Comparison of ENCODE assay signal across 8 mouse cellular contexts in genomic region chr3:96662731-96663316, GRCm38 (mm10). TPM values are rescaled to one million over a fixed set of nuclear protein-coding genes. Genes with fewer than 3 reads are reported as not detected.
DNase-seq lines count a peak whose midpoint lies in the region; ATAC-seq lines count a peak whose summit lies in the region.
"Had no signal": no experiment of that assay in that cellular context is flagged by ENCODE, and none has a peak within 500 bp of the region (broad histone marks: within the 10 kb centered on the region; RNA-seq: fewer than 3 reads in every experiment).

No protein-coding gene starts in this region.

- H3K9ac ChIP-seq in liver, embryonic 13.5 days, result no peak overlapping the region
- H3K9ac ChIP-seq in liver, embryonic 12.5 days, result no peak overlapping the region
- H3K9ac ChIP-seq in embryonic facial prominence, embryonic 15.5 days, result no peak overlapping the region
- H3K9ac ChIP-seq in stomach, embryonic 14.5 days (replicated peaks; ENCODE audit: low read depth, low read length), result no peak overlapping the region

- 65% methylated on average over 8 of the region's 8 CpGs for WGBS in liver, embryonic 13.5 days (ENCODE audit: insufficient replicate concordance)
- WGBS in liver, embryonic 12.5 days (ENCODE audit: insufficient replicate concordance), result 63% methylated on average over 8 of the region's 8 CpGs
- 32% methylated on average over 8 of the region's 8 CpGs for WGBS in embryonic facial prominence, embryonic 15.5 days
- WGBS in limb, embryonic 10.5 days, result 50% methylated on average over 8 of the region's 8 CpGs
- 43% methylated on average over 8 of the region's 8 CpGs for WGBS in stomach, embryonic 14.5 days

- H3K36me3 ChIP-seq in liver, embryonic 13.5 days, result no peaks in the 10 kb centered on the region
- no peaks in the 10 kb centered on the region for H3K36me3 ChIP-seq in liver, embryonic 12.5 days
- no peaks in the 10 kb centered on the region for H3K36me3 ChIP-seq in embryonic facial prominence, embryonic 15.5 days
- no peaks in the 10 kb centered on the region for H3K36me3 ChIP-seq in limb, embryonic 10.5 days
- H3K36me3 ChIP-seq in stomach, embryonic 14.5 days (ENCODE audit: control insufficient read depth, insufficient read depth, low read length), result no peaks in the 10 kb centered on the region

- H3K4me3 ChIP-seq in liver, embryonic 13.5 days (replicated peaks), result no peak overlapping the region
- H3K4me3 ChIP-seq in liver, embryonic 12.5 days, result no peak overlapping the region
- peak overlapping the region; percentile 24 for H3K4me3 ChIP-seq in embryonic facial prominence, embryonic 15.5 days (replicated peaks)
- H3K4me3 ChIP-seq in limb, embryonic 10.5 days, result peak overlapping the region; percentile 42
- H3K4me3 ChIP-seq in stomach, embryonic 14.5 days (ENCODE audit: low read depth, low read length), result 0 out of 2 replicates have a peak overlapping the region, but pooled peaks have one; percentile 9

- ATAC-seq in liver, embryonic 13.5 days (ENCODE audit: low read depth), result no peak
- ATAC-seq in liver, embryonic 12.5 days, result no peak
- no peak for ATAC-seq in embryonic facial prominence, embryonic 15.5 days (ENCODE audit: insufficient number of reproducible peaks, low FRiP score, low TSS enrichment, low read depth)
- no peak for ATAC-seq in stomach, embryonic 14.5 days (ENCODE audit: insufficient number of reproducible peaks, insufficient read depth, low FRiP score, low read depth)

- H3K9me3 ChIP-seq in liver, embryonic 13.5 days (replicated peaks), result no peaks in the 10 kb centered on the region
- no peaks in the 10 kb centered on the region for H3K9me3 ChIP-seq in liver, embryonic 12.5 days (replicated peaks)
- no peaks in the 10 kb centered on the region for H3K9me3 ChIP-seq in embryonic facial prominence, embryonic 15.5 days (replicated peaks)
- no peaks in the 10 kb centered on the region for H3K9me3 ChIP-seq in limb, embryonic 10.5 days (replicated peaks)
- no peaks in the 10 kb centered on the region for H3K9me3 ChIP-seq in stomach, embryonic 14.5 days (ENCODE audit: control insufficient read depth, low read depth, low read length)

- H3K4me1 ChIP-seq in liver, embryonic 13.5 days (replicated peaks), result peaks cover 12% of the 10 kb centered on the region
- peaks cover 10% of the 10 kb centered on the region for H3K4me1 ChIP-seq in liver, embryonic 12.5 days
- H3K4me1 ChIP-seq in embryonic facial prominence, embryonic 15.5 days, result peaks cover 21% of the 10 kb centered on the region
- peaks cover 14% of the 10 kb centered on the region for H3K4me1 ChIP-seq in limb, embryonic 10.5 days
- H3K4me1 ChIP-seq in stomach, embryonic 14.5 days (ENCODE audit: control insufficient read depth, insufficient read depth, low read length), result peaks cover 7% of the 10 kb centered on the region; the same call in 1 of the 2 replicates

- H3K27me3 ChIP-seq in liver, embryonic 13.5 days, result 0 out of 2 replicates have a peak, but pooled peaks cover 7% of the 10 kb centered on the region
- peaks cover 12% of the 10 kb centered on the region; the same call in 1 of the 2 replicates for H3K27me3 ChIP-seq in liver, embryonic 12.5 days (replicated peaks)
- no peaks in the 10 kb centered on the region for H3K27me3 ChIP-seq in embryonic facial prominence, embryonic 15.5 days
- 0 out of 2 replicates have a peak, but pooled peaks cover 3% of the 10 kb centered on the region for H3K27me3 ChIP-seq in limb, embryonic 10.5 days (ENCODE audit: low read depth, poor library complexity, severe bottlenecking)
- no peaks in the 10 kb centered on the region for H3K27me3 ChIP-seq in stomach, embryonic 14.5 days (ENCODE audit: control insufficient read depth, insufficient read depth, low read length)

- H3K4me2 ChIP-seq in liver, embryonic 13.5 days, result peak overlapping the region; percentile 59; the same call in 1 of the 2 replicates
- no peak overlapping the region; the same call in 1 of the 2 replicates for H3K4me2 ChIP-seq in liver, embryonic 12.5 days
- H3K4me2 ChIP-seq in embryonic facial prominence, embryonic 15.5 days (replicated peaks), result peak overlapping the region; percentile 47
- peak overlapping the region; percentile 41 for H3K4me2 ChIP-seq in stomach, embryonic 14.5 days (replicated peaks; ENCODE audit: low read depth, low read length)

- no peak overlapping the region for H3K27ac ChIP-seq in liver, embryonic 13.5 days
- H3K27ac ChIP-seq in liver, embryonic 12.5 days, result no peak overlapping the region
- peak overlapping the region; percentile 87 for H3K27ac ChIP-seq in embryonic facial prominence, embryonic 15.5 days (replicated peaks)
- peak overlapping the region; percentile 66 for H3K27ac ChIP-seq in limb, embryonic 10.5 days
- peak overlapping the region; percentile 34; the same call in 1 of the 2 replicates for H3K27ac ChIP-seq in stomach, embryonic 14.5 days (ENCODE audit: low read length)

- no peak for DNase-seq in liver, embryonic 13.5 days
- no peak for DNase-seq in limb, embryonic 10.5 days (ENCODE audit: low spot score)
- DNase-seq in yolk sac, embryonic 10.5 days (ENCODE audit: low spot score), result no peak
- no peak for DNase-seq in spleen, postnatal 14 days (ENCODE audit: low spot score in 2 of 2)

RNA-seq across cellular contexts. Expression of gene Ankrd35, which starts 7.1 kb away (rescaled TPM):
- polyA plus RNA-seq in liver, embryonic 13.5 days (2015; fragmentation: Nextera tagmentation; extraction: Ambion mirVana), result 0.38 and 0.59 TPM in 2 replicates
- polyA plus RNA-seq in liver, embryonic 12.5 days (2016; fragmentation: Nextera tagmentation; extraction: Ambion mirVana), result 0.26 and 0.31 TPM in 2 replicates
- 10.2 TPM in 2 replicates for polyA plus RNA-seq in embryonic facial prominence, embryonic 15.5 days (2015; fragmentation: Nextera tagmentation; extraction: Ambion mirVana)
- polyA plus RNA-seq in limb, embryonic 10.5 days (2016; fragmentation: Nextera tagmentation; extraction: Ambion mirVana), result 0.09 and 0.10 TPM in 2 replicates
- polyA plus RNA-seq in stomach, embryonic 14.5 days (2014; fragmentation: Nextera tagmentation; extraction: Ambion mirVana), result 0.82 and 1.1 TPM in 2 replicates

RNA-seq across cellular contexts. Expression of gene Itga10, which starts 17.4 kb away (rescaled TPM):
- polyA plus RNA-seq in liver, embryonic 13.5 days (2015; fragmentation: Nextera tagmentation; extraction: Ambion mirVana), result 0.13 and 0.24 TPM in 2 replicates
- 0.25 and 0.30 TPM in 2 replicates for polyA plus RNA-seq in liver, embryonic 12.5 days (2016; fragmentation: Nextera tagmentation; extraction: Ambion mirVana)
- polyA plus RNA-seq in embryonic facial prominence, embryonic 15.5 days (2015; fragmentation: Nextera tagmentation; extraction: Ambion mirVana), result 6.3 and 6.9 TPM in 2 replicates
- 0.58 and 0.80 TPM in 2 replicates for polyA plus RNA-seq in limb, embryonic 10.5 days (2016; fragmentation: Nextera tagmentation; extraction: Ambion mirVana)
- polyA plus RNA-seq in stomach, embryonic 14.5 days (2014; fragmentation: Nextera tagmentation; extraction: Ambion mirVana), result 0.88 and 1.00 TPM in 2 replicates

RNA-seq across cellular contexts. Expression of gene Gm42957, which starts 27.6 kb away (rescaled TPM):
- 0.02 TPM in 1 of 2 replicates, not detected in the other for polyA plus RNA-seq in liver, embryonic 13.5 days (2015; fragmentation: Nextera tagmentation; extraction: Ambion mirVana)
- polyA plus RNA-seq in liver, embryonic 12.5 days (2016; fragmentation: Nextera tagmentation; extraction: Ambion mirVana), result 0.05 TPM in 2 replicates
- 0.43 and 0.45 TPM in 2 replicates for polyA plus RNA-seq in embryonic facial prominence, embryonic 15.5 days (2015; fragmentation: Nextera tagmentation; extraction: Ambion mirVana)
- 0.08 and 0.14 TPM in 2 replicates for polyA plus RNA-seq in limb, embryonic 10.5 days (2016; fragmentation: Nextera tagmentation; extraction: Ambion mirVana)
- polyA plus RNA-seq in stomach, embryonic 14.5 days (2014; fragmentation: Nextera tagmentation; extraction: Ambion mirVana), result 0.07 TPM in 1 of 2 replicates, not detected in the other
- polyA plus RNA-seq: liver, adult 2 months had no signal

RNA-seq across cellular contexts. Expression of gene Pex11b, which starts 27.6 kb away (rescaled TPM):
- polyA plus RNA-seq in liver, embryonic 13.5 days (2015; fragmentation: Nextera tagmentation; extraction: Ambion mirVana), result 19.8 and 22.2 TPM in 2 replicates
- polyA plus RNA-seq in liver, embryonic 12.5 days (2016; fragmentation: Nextera tagmentation; extraction: Ambion mirVana), result 24.9 and 25.6 TPM in 2 replicates
- polyA plus RNA-seq in embryonic facial prominence, embryonic 15.5 days (2015; fragmentation: Nextera tagmentation; extraction: Ambion mirVana), result 54.7 and 58.7 TPM in 2 replicates
- 40.9 and 44.6 TPM in 2 replicates for polyA plus RNA-seq in limb, embryonic 10.5 days (2016; fragmentation: Nextera tagmentation; extraction: Ambion mirVana)
- polyA plus RNA-seq in stomach, embryonic 14.5 days (2014; fragmentation: Nextera tagmentation; extraction: Ambion mirVana), result 45.4 and 51.3 TPM in 2 replicates

RNA-seq across cellular contexts. Expression of gene Rbm8a, which starts 33.1 kb away (rescaled TPM):
- 78.8 and 87.7 TPM in 2 replicates for polyA plus RNA-seq in liver, embryonic 13.5 days (2015; fragmentation: Nextera tagmentation; extraction: Ambion mirVana)
- 92.6 and 104 TPM in 2 replicates for polyA plus RNA-seq in liver, embryonic 12.5 days (2016; fragmentation: Nextera tagmentation; extraction: Ambion mirVana)
- polyA plus RNA-seq in embryonic facial prominence, embryonic 15.5 days (2015; fragmentation: Nextera tagmentation; extraction: Ambion mirVana), result 119 and 121 TPM in 2 replicates
- 224 and 228 TPM in 2 replicates for polyA plus RNA-seq in limb, embryonic 10.5 days (2016; fragmentation: Nextera tagmentation; extraction: Ambion mirVana)
- polyA plus RNA-seq in stomach, embryonic 14.5 days (2014; fragmentation: Nextera tagmentation; extraction: Ambion mirVana), result 144 and 147 TPM in 2 replicates

Comparison
In these comparisons a context has a peak if more than half of its experiments do, and no peak if none do; other contexts are left out.
1. H3K27ac ChIP-seq: peak in embryonic facial prominence, embryonic 15.5 days (single experiment), limb, embryonic 10.5 days (single experiment) and stomach, embryonic 14.5 days (single experiment); none in liver, embryonic 13.5 days (single experiment) and liver, embryonic 12.5 days (single experiment).
2. H3K4me3 ChIP-seq: peak in embryonic facial prominence, embryonic 15.5 days (single experiment), limb, embryonic 10.5 days (single experiment) and stomach, embryonic 14.5 days (single experiment); none in liver, embryonic 13.5 days (single experiment) and liver, embryonic 12.5 days (single experiment).